Comparison of ENCODE assay signal across 30 mouse cellular contexts in genomic region chr13:76429456-76429855, GRCm38 (mm10). TPM values are rescaled to one million over a fixed set of nuclear protein-coding genes. Genes with fewer than 3 reads are reported as not detected.
DNase-seq lines count a peak whose midpoint lies in the region; ATAC-seq lines count a peak whose summit lies in the region.
"Had no signal": no experiment of that assay in that cellular context is flagged by ENCODE, and none has a peak within 500 bp of the region (broad histone marks: within the 10 kb centered on the region; RNA-seq: fewer than 3 reads in every experiment).

No protein-coding gene starts in this region.

- no peaks in the 10 kb centered on the region for H3K4me1 ChIP-seq in heart, embryonic 12.5 days (replicated peaks)
- H3K4me1 ChIP-seq: embryonic facial prominence, embryonic 10.5 days; embryonic facial prominence, embryonic 15.5 days; forebrain, embryonic 12.5 days; heart, embryonic 10.5 days; limb, embryonic 10.5 days; limb, embryonic 15.5 days; liver, embryonic 13.5 days had no signal

- peak; percentile 28 to 58 for DNase-seq in frontal cortex, postnatal 36 days (ENCODE audit: low spot score in 2 of 2)
- DNase-seq in frontal cortex, postnatal 10 days (ENCODE audit: low spot score in 2 of 2) = no peak
- DNase-seq in right cerebral cortex, adult 2 months (ENCODE audit: low spot score in 2 of 2) = peak; percentile 26 to 29
- no peak for DNase-seq in right cerebral cortex, postnatal 10 days (ENCODE audit: low spot score in 2 of 2)
- peak; percentile 48 to 52 for DNase-seq in left cerebral cortex, adult 9 months (ENCODE audit: low spot score in 2 of 2)
- DNase-seq in right cerebral cortex, postnatal 36 days (ENCODE audit: low spot score in 2 of 2) = peak; percentile 18 to 56
- DNase-seq in heart, postnatal 10 days = no peak
- DNase-seq: adrenal gland, postnatal 36 days; cerebellum, postnatal 14 days; forebrain, postnatal 0 days; gastrocnemius, postnatal 14 days; heart, adult 11 months; kidney, adult 11 months; kidney, postnatal 14 days; liver, embryonic 13.5 days; lung, adult 2 months; lung, postnatal 10 days; thymus, postnatal 4 days had no signal

- no peaks in the 10 kb centered on the region for H3K36me3 ChIP-seq in heart, embryonic 12.5 days
- H3K36me3 ChIP-seq: embryonic facial prominence, embryonic 10.5 days; embryonic facial prominence, embryonic 15.5 days; forebrain, embryonic 12.5 days; heart, embryonic 10.5 days; limb, embryonic 10.5 days; limb, embryonic 15.5 days; liver, embryonic 13.5 days; midbrain, embryonic 10.5 days had no signal

- H3K27me3 ChIP-seq in heart, embryonic 12.5 days (replicated peaks) = no peaks in the 10 kb centered on the region
- H3K27me3 ChIP-seq: embryonic facial prominence, embryonic 15.5 days; forebrain, embryonic 12.5 days; limb, embryonic 15.5 days; liver, embryonic 13.5 days had no signal

- no peak overlapping the region for H3K4me2 ChIP-seq in heart, embryonic 12.5 days
- H3K4me2 ChIP-seq: embryonic facial prominence, embryonic 15.5 days; forebrain, embryonic 12.5 days; hindbrain, embryonic 14.5 days; limb, embryonic 15.5 days; liver, embryonic 13.5 days had no signal

- no peak overlapping the region for H3K9ac ChIP-seq in heart, embryonic 12.5 days
- H3K9ac ChIP-seq: embryonic facial prominence, embryonic 15.5 days; forebrain, embryonic 12.5 days; forebrain, postnatal 0 days; hindbrain, embryonic 14.5 days; limb, embryonic 15.5 days; liver, embryonic 13.5 days had no signal

- H3K27ac ChIP-seq in heart, embryonic 12.5 days (ENCODE audit: poor library complexity, severe bottlenecking) = no peak overlapping the region
- H3K27ac ChIP-seq: embryonic facial prominence, embryonic 10.5 days; embryonic facial prominence, embryonic 15.5 days; forebrain, embryonic 12.5 days; heart, embryonic 10.5 days; hindbrain, embryonic 14.5 days; limb, embryonic 10.5 days; limb, embryonic 15.5 days; liver, embryonic 13.5 days; macrophage; midbrain, embryonic 10.5 days had no signal

- ATAC-seq in heart, embryonic 12.5 days (ENCODE audit: insufficient number of reproducible peaks, low FRiP score) = no peak
- ATAC-seq: CD4-positive, CD25-positive, alpha-beta regulatory T cell, adult 4 months; forebrain, postnatal 0 days; midbrain, embryonic 16.5 days had no signal

- 76% methylated on average over 6 of the region's 6 CpGs for WGBS in heart, embryonic 12.5 days

- intact Hi-C loops in heart, postnatal 10 days (cut with DNase I) = no loop called here

- no peak overlapping the region for H3K4me3 ChIP-seq in heart, embryonic 12.5 days
- H3K4me3 ChIP-seq: embryonic facial prominence, embryonic 10.5 days; embryonic facial prominence, embryonic 15.5 days; forebrain, embryonic 12.5 days; heart, embryonic 10.5 days; limb, embryonic 10.5 days; limb, embryonic 15.5 days; liver, embryonic 13.5 days; midbrain, embryonic 10.5 days had no signal

- no peaks in the 10 kb centered on the region for H3K9me3 ChIP-seq in heart, embryonic 12.5 days (replicated peaks)
- H3K9me3 ChIP-seq: embryonic facial prominence, embryonic 10.5 days; embryonic facial prominence, embryonic 15.5 days; forebrain, embryonic 12.5 days; heart, embryonic 10.5 days; limb, embryonic 10.5 days; limb, embryonic 15.5 days; liver, embryonic 13.5 days; midbrain, embryonic 10.5 days had no signal

RNA-seq across cellular contexts. Expression of gene Mctp1, which starts 45.1 kb away (rescaled TPM):
- total RNA-seq in heart, postnatal 10 days (2021) = 1 to 10 TPM; 1.3 to 1.4 TPM
- polyA plus RNA-seq in heart, embryonic 12.5 days (2016; fragmentation: Nextera tagmentation; extraction: Ambion mirVana) = 0.19 and 0.38 TPM in 2 replicates

Comparison
In these comparisons a context has a peak if more than half of its experiments do, and no peak if none do; other contexts are left out.
1. DNase-seq: peak in frontal cortex, postnatal 36 days (2 of 2), right cerebral cortex, adult 2 months (2 of 2), left cerebral cortex, adult 9 months (2 of 2) and right cerebral cortex, postnatal 36 days (2 of 2); none in frontal cortex, postnatal 10 days (0 of 2), right cerebral cortex, postnatal 10 days (0 of 2) and heart, postnatal 10 days (0 of 2).